Mouse (Mus musculus): ENCODE results near the gene Il1r1. TPM values are rescaled to one million over a fixed set of nuclear protein-coding genes. Genes with fewer than 3 reads are reported as not detected.

The Il1r1 gene
- polyA plus RNA-seq, 3 experiments from 2014 or later: 0.63 to 3.1 (median 0.67) TPM

Other genes with a start within 250 kb of the Il1r1 start
- 100 to 1,000 TPM; 110 to 229 (median 126) TPM for gene Il1r2, start 151.0 kb upstream of the Il1r1 start, polyA plus RNA-seq (2017; shearing (Covaris generic))
- gene Il1rl2, start 99.5 kb downstream of the Il1r1 start, polyA plus RNA-seq (2017; shearing (Covaris generic)): 1 to 10 TPM; 1.4 to 2.7 (median 2.0) TPM
- 10 to 100 TPM in 1 of 3 experiments, 1 to 10 TPM in 2; 4.7 to 11.5 (median 8.6) TPM for gene Il1rl1, start 204.5 kb downstream of the Il1r1 start, polyA plus RNA-seq (2017; shearing (Covaris generic))
- 100 to 1,000 TPM in 1 of 3 experiments, 10 to 100 TPM in 2; 81.5 to 155 (median 82.1) TPM for gene Il18r1, start 240.5 kb downstream of the Il1r1 start, polyA plus RNA-seq (2017; shearing (Covaris generic))

All from inflammation-experienced regulatory T-cells, adult 6 months (primary cell).